Mouse (Mus musculus) lung, postnatal 0 days (tissue): Measurements from ENCODE around the gene H2al1c. TPM values are rescaled to one million over a fixed set of nuclear protein-coding genes. Genes with fewer than 3 reads are reported as not detected.
"Not testable (repeated sequence)": the region's sequence is repeated elsewhere in the genome, so short reads cannot be mapped to it uniquely, and the experiment has no call there.

ENCODE experiments used
- ATAC-seq: fragments of 200-750 bp; cut with Nextera tagmentation; 2 replicates; pipeline ENCODE4 v1.8.0; 2017; ENCODE audit warnings: moderate library complexity
- DNase-seq: peaks from one replicate; pipeline ENCODE4 v3.0.0-alpha.2; 2016; ENCODE audit warnings: low spot score
- H3K27ac ChIP-seq: fragments of 300-500 bp; sonication (generic); 2 replicates; pipeline ENCODE4 v1.5.1; 2014; ENCODE audit warnings: antibody characterized with exemption, mild to moderate bottlenecking, low read length, mixed read lengths
- H3K27me3 ChIP-seq: fragments of 300-500 bp; sonication (generic); replicated peaks from 2 replicates; pipeline ENCODE4 v1.6.1; 2014; ENCODE audit warnings: low read length, mixed read lengths; ENCODE audit not compliant: insufficient read depth
- H3K36me3 ChIP-seq: fragments of 300-500 bp; sonication (generic); 2 replicates; pipeline ENCODE4 v1.6.1; 2014; ENCODE audit warnings: low read length, mixed read lengths; ENCODE audit not compliant: insufficient read depth
- H3K4me1 ChIP-seq: fragments of 300-500 bp; sonication (generic); 2 replicates; pipeline ENCODE4 v1.6.1; 2014; ENCODE audit warnings: antibody characterized with exemption, low read depth, low read length, mixed read lengths; ENCODE audit not compliant: insufficient read depth
- H3K4me2 ChIP-seq: fragments of 300-500 bp; sonication (generic); replicated peaks from 2 replicates; pipeline ENCODE4 v1.6.1; 2014; ENCODE audit warnings: low read depth, mild to moderate bottlenecking, low read length, moderate library complexity, mixed read lengths
- H3K4me3 ChIP-seq: fragments of 300-500 bp; sonication (generic); 2 replicates; pipeline ENCODE4 v1.5.1; 2014; ENCODE audit warnings: low read depth, low read length
- H3K9ac ChIP-seq: fragments of 300-500 bp; sonication (generic); replicated peaks from 2 replicates; pipeline ENCODE4 v1.6.1; 2014; ENCODE audit warnings: low read depth, mild to moderate bottlenecking
- H3K9me3 ChIP-seq: fragments of 300-500 bp; sonication (generic); 2 replicates; pipeline ENCODE4 v1.6.1; 2016; ENCODE audit warnings: low read length, mixed read lengths
- CTCF ChIP-seq: IDR thresholded peaks from 2 replicates; pipeline ENCODE4 v1.5.1; 2016; ENCODE audit warnings: antibody characterized with exemption, mild to moderate bottlenecking
- EP300 ChIP-seq: IDR thresholded peaks from 2 replicates; pipeline ENCODE4 v1.6.1; 2016; ENCODE audit warnings: antibody characterized with exemption, mild to moderate bottlenecking, control low read depth
- WGBS: fragments of 180-500 bp; shearing (Covaris S2); extraction: QIAGEN DNeasy Blood & Tissue Kit; methylation state at CpG from one replicate; pipeline ENCODE4 v1.1.7; 2014; 5-methylcytosine and 5-hydroxymethylcytosine counted together
- polyA plus RNA-seq: library from polyadenylated mRNA; unstranded; fragments of >200 nt; fragmentation: Nextera tagmentation; extraction: Ambion mirVana; gene quantifications from 2 replicates; pipeline ENCODE4 v1.2.1, GENCODE M21; 2015

The H2al1c gene
- polyA plus RNA-seq, 1 experiment from 2014 or later = not detected

- peak; percentile 28 for DNase-seq
- WGBS = 37% methylated on average over 14 of the region's 14 CpGs
- peak; percentile 74 for ATAC-seq
Measured at GRCm38 (mm10) chrX:11288306-11288882, 17.1 kb upstream of the H2al1c start.

GRCm38 (mm10) chrX:11289244-11289643, 16.2 kb upstream of the H2al1c start:
- Histone ChIP-seq H3K9ac (no peak overlapping the region), H3K36me3 (no peaks in the 10 kb centered on the region), H3K27ac (no peak overlapping the region), H3K4me3 (no peak overlapping the region), H3K27me3 (no peaks in the 10 kb centered on the region), H3K9me3 (no peaks in the 10 kb centered on the region), H3K4me1 (no peaks in the 10 kb centered on the region), H3K4me2 (no peak overlapping the region)
- ATAC-seq = no peak
- DNase-seq = no peak
- TF ChIP-seq EP300 = no peak
- TF ChIP-seq CTCF = no peak
- 57% methylated on average over 4 of the region's 4 CpGs for WGBS

More at GRCm38 (mm10) chrX:11288306-11288882, 17.1 kb upstream of the H2al1c start:
- H3K9ac ChIP-seq = no peak overlapping the region
- no peaks in the 10 kb centered on the region for H3K27me3 ChIP-seq
- no peak overlapping the region for H3K4me3 ChIP-seq
- H3K36me3 ChIP-seq = no peaks in the 10 kb centered on the region
- H3K4me1 ChIP-seq = no peaks in the 10 kb centered on the region
- TF ChIP-seq EP300 (0 out of 2 replicates have a peak, but pooled peaks have one; percentile 22), CTCF (no peak)
- no peaks in the 10 kb centered on the region for H3K9me3 ChIP-seq
- H3K27ac ChIP-seq = no peak overlapping the region
- H3K4me2 ChIP-seq = no peak overlapping the region

DNA sequence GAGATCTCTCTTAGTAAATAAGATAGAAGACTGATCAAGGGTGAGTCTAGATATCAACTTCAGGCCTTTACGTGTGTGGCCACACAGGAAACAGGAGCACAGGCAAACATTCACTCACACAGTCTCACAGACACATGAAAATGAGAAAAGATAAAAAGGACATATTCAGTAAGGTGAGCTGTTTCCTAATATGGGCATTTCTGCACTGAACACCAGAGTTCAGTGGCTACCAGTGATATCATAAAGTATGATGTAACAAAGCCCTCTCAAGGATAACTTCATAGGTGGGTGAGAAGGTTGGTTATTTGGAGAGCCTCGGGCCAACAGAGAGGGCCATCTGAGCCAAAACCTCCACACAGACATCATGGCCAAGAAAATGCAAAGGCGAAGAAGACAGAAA, 6.5 kb upstream of the H2al1c start, which contains the start of gene H2al1a:
Gene H2al1a (plus strand): TSS at position 301 of the 400 bp plus-strand sequence.
- not testable (repeated sequence) for H3K9me3 ChIP-seq, H3K36me3 ChIP-seq, H3K9ac ChIP-seq, H3K27me3 ChIP-seq, H3K4me2 ChIP-seq, H3K4me3 ChIP-seq, ATAC-seq, DNase-seq, H3K27ac ChIP-seq, H3K4me1 ChIP-seq
- no CpG with 5 or more reads among the region's 3 CpGs for WGBS

DNA sequence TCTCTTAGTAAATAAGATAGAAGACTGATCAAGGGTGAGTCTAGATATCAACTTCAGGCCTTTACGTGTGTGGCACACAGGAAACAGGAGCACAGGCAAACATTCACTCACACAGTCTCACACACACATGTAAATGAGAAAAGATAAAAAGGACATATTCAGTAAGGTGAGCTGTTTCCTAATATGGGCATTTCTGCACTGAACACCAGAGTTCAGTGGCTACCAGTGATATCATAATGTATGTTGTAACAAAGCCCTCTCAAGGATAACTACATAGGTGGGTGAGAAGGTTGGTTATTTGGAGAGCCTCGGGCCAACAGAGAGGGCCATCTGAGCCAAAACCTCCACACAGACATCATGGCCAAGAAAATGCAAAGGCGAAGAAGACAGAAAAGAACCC, 3.3 kb upstream of the H2al1c start, which contains the start of gene H2al1b:
Gene H2al1b (plus strand): TSS at position 301 of the 400 bp plus-strand sequence.
- not testable (repeated sequence) for H3K9ac ChIP-seq, ATAC-seq, H3K36me3 ChIP-seq, H3K9me3 ChIP-seq, H3K4me3 ChIP-seq, DNase-seq, H3K4me2 ChIP-seq, H3K27ac ChIP-seq, H3K27me3 ChIP-seq, H3K4me1 ChIP-seq
- 94% methylated on average over 1 of the region's 3 CpGs for WGBS

- not testable (repeated sequence) for H3K36me3 ChIP-seq, ATAC-seq, H3K4me1 ChIP-seq, H3K4me3 ChIP-seq, H3K9me3 ChIP-seq, DNase-seq, H3K27ac ChIP-seq, H3K4me2 ChIP-seq, H3K27me3 ChIP-seq, H3K9ac ChIP-seq
- no CpG with 5 or more reads among the region's 6 CpGs for WGBS
Measured at GRCm38 (mm10) chrX:11308524-11308923, 3.1 kb downstream of the H2al1c start, which contains the start of gene H2al1d. TSS of gene H2al1d (plus strand) at chrX:11308824.

DNA sequence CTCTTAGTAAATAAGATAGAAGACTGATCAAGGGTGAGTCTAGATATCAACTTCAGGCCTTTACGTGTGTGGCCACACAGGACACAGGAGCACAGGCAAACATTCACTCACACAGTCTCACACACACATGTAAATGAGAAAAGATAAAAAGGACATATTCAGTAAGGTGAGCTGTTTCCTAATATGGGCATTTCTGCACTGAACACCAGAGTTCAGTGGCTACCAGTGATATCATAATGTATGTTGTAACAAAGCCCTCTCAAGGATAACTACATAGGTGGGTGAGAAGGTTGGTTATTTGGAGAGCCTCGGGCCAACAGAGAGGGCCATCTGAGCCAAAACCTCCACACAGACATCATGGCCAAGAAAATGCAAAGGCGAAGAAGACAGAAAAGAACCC, 6.2 kb downstream of the H2al1c start, which contains the start of gene H2al1e:
Gene H2al1e (plus strand): TSS at position 301 of the 400 bp plus-strand sequence.
- not testable (repeated sequence) for H3K27me3 ChIP-seq, H3K4me1 ChIP-seq, DNase-seq, H3K9me3 ChIP-seq, H3K4me3 ChIP-seq, H3K4me2 ChIP-seq, H3K27ac ChIP-seq, H3K9ac ChIP-seq, H3K36me3 ChIP-seq, ATAC-seq
- WGBS = no CpG with 5 or more reads among the region's 3 CpGs

GRCm38 (mm10) chrX:11314858-11315257, 9.4 kb downstream of the H2al1c start, which contains the start of gene H2al1f:
TSS of gene H2al1f (plus strand) at chrX:11315158.
- H3K36me3 ChIP-seq, H3K9me3 ChIP-seq, DNase-seq, H3K4me2 ChIP-seq, H3K4me3 ChIP-seq, H3K4me1 ChIP-seq, H3K27me3 ChIP-seq, ATAC-seq, H3K27ac ChIP-seq, H3K9ac ChIP-seq: not testable (repeated sequence)
- no CpG with 5 or more reads among the region's 6 CpGs for WGBS

GRCm38 (mm10) chrX:11317956-11318355, 12.5 kb downstream of the H2al1c start, which contains the start of gene H2al1g:
TSS of gene H2al1g (plus strand) at chrX:11318256.
- H3K9me3 ChIP-seq, H3K27me3 ChIP-seq: not testable (repeated sequence)

DNA sequence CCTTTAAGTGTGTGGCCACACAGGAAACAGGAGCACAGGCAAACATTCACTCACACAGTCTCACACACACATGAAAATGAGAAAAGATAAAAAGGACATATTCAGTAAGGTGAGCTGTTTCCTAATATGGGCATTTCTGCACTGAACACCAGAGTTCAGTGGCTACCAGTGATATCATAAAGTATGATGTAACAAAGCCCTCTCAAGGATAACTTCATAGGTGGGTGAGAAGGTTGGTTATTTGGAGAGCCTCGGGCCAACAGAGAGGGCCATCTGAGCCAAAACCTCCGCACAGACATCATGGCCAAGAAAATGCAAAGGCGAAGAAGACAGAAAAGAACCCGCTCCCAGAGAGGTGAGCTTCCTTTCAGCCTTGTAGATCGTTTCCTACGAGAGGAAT, 15.7 kb downstream of the H2al1c start, which contains the start of gene H2al1h:
Gene H2al1h (plus strand): TSS at position 301 of the 400 bp plus-strand sequence.
- not testable (repeated sequence) for DNase-seq, H3K4me1 ChIP-seq, H3K36me3 ChIP-seq, ATAC-seq, H3K27ac ChIP-seq, H3K4me2 ChIP-seq, H3K27me3 ChIP-seq, H3K4me3 ChIP-seq, H3K9me3 ChIP-seq, H3K9ac ChIP-seq
- no CpG with 5 or more reads among the region's 6 CpGs for WGBS

More at GRCm38 (mm10) chrX:11317956-11318355, 12.5 kb downstream of the H2al1c start, which contains the start of gene H2al1g:
- not testable (repeated sequence) for DNase-seq, H3K9ac ChIP-seq, H3K4me3 ChIP-seq, H3K36me3 ChIP-seq, H3K27ac ChIP-seq, H3K4me2 ChIP-seq, H3K4me1 ChIP-seq, ATAC-seq
- WGBS = no CpG with 5 or more reads among the region's 3 CpGs
